ENCODE assay signal across 27 mouse cellular contexts in the genomic region with DNA sequence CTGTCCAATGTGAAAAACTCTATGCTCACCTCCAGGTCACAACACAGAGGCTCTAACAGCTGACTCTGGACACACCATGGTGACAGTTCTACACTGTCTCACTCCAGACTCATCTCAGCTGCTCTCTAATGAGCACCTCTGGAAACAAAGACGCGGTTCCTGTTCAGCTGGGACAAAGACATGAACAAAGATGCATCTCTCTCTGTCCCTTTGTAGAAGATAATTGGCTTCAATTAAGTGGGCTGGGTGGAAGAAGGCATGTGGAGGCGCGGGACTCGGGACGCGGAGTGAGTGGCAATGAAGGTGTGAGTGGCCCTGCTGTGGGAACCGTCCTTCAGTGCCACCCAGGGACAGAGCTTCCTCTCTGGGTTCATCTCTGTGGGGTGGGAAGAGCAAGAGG. TPM values are rescaled to one million over a fixed set of nuclear protein-coding genes. Genes with fewer than 3 reads are reported as not detected.
DNase-seq lines count a peak whose midpoint lies in the region; ATAC-seq and TF ChIP-seq lines count a peak whose summit lies in the region.
"Had no signal": no experiment of that assay in that cellular context is flagged by ENCODE, and none has a peak within 500 bp of the region (broad histone marks: within the 10 kb centered on the region; RNA-seq: fewer than 3 reads in every experiment).

No protein-coding gene starts in this region.

- 68% methylated on average over 8 of the region's 8 CpGs for WGBS in forebrain, embryonic 10.5 days
- WGBS in forebrain, embryonic 13.5 days: 36% methylated on average over 8 of the region's 8 CpGs
- 77% methylated on average over 8 of the region's 8 CpGs for WGBS in hindbrain, embryonic 10.5 days
- WGBS in hindbrain, embryonic 12.5 days: 72% methylated on average over 8 of the region's 8 CpGs
- WGBS in midbrain, embryonic 11.5 days: 83% methylated on average over 8 of the region's 8 CpGs
- 64% methylated on average over 8 of the region's 8 CpGs for WGBS in midbrain, postnatal 0 days

- no peak for TF ChIP-seq CTCF in midbrain, postnatal 0 days (IDR thresholded peaks at IDR 0.05)

- no peaks in the 10 kb centered on the region for H3K36me3 ChIP-seq in forebrain, embryonic 10.5 days (replicated peaks)
- no peaks in the 10 kb centered on the region for H3K36me3 ChIP-seq in forebrain, embryonic 13.5 days (ENCODE audit: poor library complexity, severe bottlenecking)
- H3K36me3 ChIP-seq in hindbrain, embryonic 10.5 days: no peaks in the 10 kb centered on the region
- H3K36me3 ChIP-seq in hindbrain, embryonic 12.5 days: no peaks in the 10 kb centered on the region
- H3K36me3 ChIP-seq in midbrain, embryonic 11.5 days (ENCODE audit: control insufficient read depth, insufficient read depth, low read length): no peaks in the 10 kb centered on the region
- no peaks in the 10 kb centered on the region for H3K36me3 ChIP-seq in midbrain, postnatal 0 days (ENCODE audit: insufficient read depth, low read length)
- H3K36me3 ChIP-seq: embryonic facial prominence, embryonic 13.5 days; embryonic facial prominence, embryonic 15.5 days; G1E had no signal

- H3K4me3 ChIP-seq in forebrain, embryonic 10.5 days: no peak overlapping the region
- H3K4me3 ChIP-seq in forebrain, embryonic 13.5 days: no peak overlapping the region
- H3K4me3 ChIP-seq in hindbrain, embryonic 10.5 days: no peak overlapping the region
- no peak overlapping the region for H3K4me3 ChIP-seq in hindbrain, embryonic 12.5 days
- H3K4me3 ChIP-seq in midbrain, embryonic 11.5 days (ENCODE audit: low read depth, low read length): no peak overlapping the region
- H3K4me3 ChIP-seq in midbrain, postnatal 0 days (ENCODE audit: low read depth, low read length): no peak overlapping the region
- H3K4me3 ChIP-seq: embryonic facial prominence, embryonic 13.5 days; embryonic facial prominence, embryonic 15.5 days; erythroblast, embryonic 14.5 days had no signal

- no peak for ATAC-seq in forebrain, embryonic 13.5 days
- ATAC-seq in hindbrain, embryonic 12.5 days (ENCODE audit: low FRiP score): no peak
- no peak for ATAC-seq in midbrain, embryonic 11.5 days (ENCODE audit: low FRiP score)
- no peak for ATAC-seq in midbrain, postnatal 0 days (ENCODE audit: low FRiP score)
- ATAC-seq: activated CD4-positive, CD25-positive, alpha-beta regulatory T cell, adult 4 months; CD4-positive, CD25-positive, alpha-beta regulatory T cell, adult 4 months; forebrain, embryonic 14.5 days; forebrain, embryonic 16.5 days; Patski had no signal

- DNase-seq in forebrain, embryonic 10.5 days (ENCODE audit: extremely low spot score, low spot score): no peak
- DNase-seq in hindbrain, embryonic 10.5 days (ENCODE audit: low spot score): no peak
- peak; percentile 17 for DNase-seq in midbrain, embryonic 11.5 days (ENCODE audit: low spot score, missing footprints)
- DNase-seq in midbrain, postnatal 0 days (ENCODE audit: low spot score): no peak
- DNase-seq in retina, embryonic 14.5 days (ENCODE audit: low spot score): peak; percentile 61
- DNase-seq in left cerebral cortex, postnatal 4 days: no peak
- DNase-seq: adrenal gland, postnatal 10 days; adrenal gland, postnatal 25 days; B cell, adult 2 months; cerebellum, adult 11 months; cerebellum, adult 18-20 months; cerebellum, adult 8-10 months; cerebellum, adult 9-11 months; cerebellum, postnatal 14 days; cerebellum, postnatal 36 days; embryo, embryonic 11 days had no signal

- no peak overlapping the region for H3K9ac ChIP-seq in forebrain, embryonic 13.5 days
- no peak overlapping the region for H3K9ac ChIP-seq in hindbrain, embryonic 12.5 days
- no peak overlapping the region for H3K9ac ChIP-seq in midbrain, embryonic 11.5 days (ENCODE audit: low read length)
- no peak overlapping the region for H3K9ac ChIP-seq in midbrain, postnatal 0 days (replicated peaks; ENCODE audit: low read length, poor library complexity, severe bottlenecking)
- H3K9ac ChIP-seq: embryonic facial prominence, embryonic 13.5 days; embryonic facial prominence, embryonic 15.5 days had no signal

- intact Hi-C loops in left cerebral cortex, postnatal 4 days (cut with DNase I): no loop called here

- peaks cover 27% of the 10 kb centered on the region for H3K4me1 ChIP-seq in forebrain, embryonic 10.5 days
- H3K4me1 ChIP-seq in forebrain, embryonic 13.5 days: peaks cover 16% of the 10 kb centered on the region; the same call in 1 of the 2 replicates
- peaks cover 39% of the 10 kb centered on the region for H3K4me1 ChIP-seq in hindbrain, embryonic 10.5 days (replicated peaks)
- peaks cover 13% of the 10 kb centered on the region for H3K4me1 ChIP-seq in hindbrain, embryonic 12.5 days
- peaks cover 3% of the 10 kb centered on the region; the same call in 1 of the 2 replicates for H3K4me1 ChIP-seq in midbrain, embryonic 11.5 days (ENCODE audit: control insufficient read depth, insufficient read depth, low read length)
- no peaks in the 10 kb centered on the region for H3K4me1 ChIP-seq in midbrain, postnatal 0 days (ENCODE audit: insufficient read depth, low read length)

- H3K4me2 ChIP-seq in forebrain, embryonic 13.5 days: no peak overlapping the region
- H3K4me2 ChIP-seq in hindbrain, embryonic 12.5 days (replicated peaks): no peak overlapping the region
- H3K4me2 ChIP-seq in midbrain, embryonic 11.5 days: no peak overlapping the region
- no peak overlapping the region for H3K4me2 ChIP-seq in midbrain, postnatal 0 days (ENCODE audit: low read depth, low read length, poor library complexity, severe bottlenecking)
- H3K4me2 ChIP-seq: embryonic facial prominence, embryonic 13.5 days; embryonic facial prominence, embryonic 15.5 days had no signal

- no peaks in the 10 kb centered on the region for H3K9me3 ChIP-seq in forebrain, embryonic 10.5 days
- no peaks in the 10 kb centered on the region for H3K9me3 ChIP-seq in forebrain, embryonic 13.5 days (replicated peaks)
- no peaks in the 10 kb centered on the region for H3K9me3 ChIP-seq in hindbrain, embryonic 10.5 days
- no peaks in the 10 kb centered on the region for H3K9me3 ChIP-seq in hindbrain, embryonic 12.5 days (replicated peaks)
- H3K9me3 ChIP-seq in midbrain, embryonic 11.5 days (ENCODE audit: control insufficient read depth, low read length): no peaks in the 10 kb centered on the region
- no peaks in the 10 kb centered on the region for H3K9me3 ChIP-seq in midbrain, postnatal 0 days (ENCODE audit: low read length)
- H3K9me3 ChIP-seq: embryonic facial prominence, embryonic 13.5 days; embryonic facial prominence, embryonic 15.5 days; G1E had no signal

- H3K27me3 ChIP-seq in forebrain, embryonic 10.5 days (ENCODE audit: poor library complexity, severe bottlenecking): no peaks in the 10 kb centered on the region
- H3K27me3 ChIP-seq in forebrain, embryonic 13.5 days: no peaks in the 10 kb centered on the region
- H3K27me3 ChIP-seq in hindbrain, embryonic 10.5 days (ENCODE audit: insufficient read depth, poor library complexity, severe bottlenecking): no peaks in the 10 kb centered on the region
- H3K27me3 ChIP-seq in hindbrain, embryonic 12.5 days: 0 out of 2 replicates have a peak, but pooled peaks cover 3% of the 10 kb centered on the region
- no peaks in the 10 kb centered on the region for H3K27me3 ChIP-seq in midbrain, embryonic 11.5 days (ENCODE audit: control insufficient read depth, insufficient read depth, low read length)
- H3K27me3 ChIP-seq in midbrain, postnatal 0 days (ENCODE audit: insufficient read depth, low read length): no peaks in the 10 kb centered on the region
- H3K27me3 ChIP-seq: embryonic facial prominence, embryonic 15.5 days had no signal

- H3K27ac ChIP-seq in forebrain, embryonic 10.5 days: peak overlapping the region; percentile 65
- no peak overlapping the region for H3K27ac ChIP-seq in forebrain, embryonic 13.5 days
- H3K27ac ChIP-seq in hindbrain, embryonic 10.5 days: peak overlapping the region; percentile 66
- H3K27ac ChIP-seq in hindbrain, embryonic 12.5 days: no peak overlapping the region
- H3K27ac ChIP-seq in midbrain, embryonic 11.5 days (ENCODE audit: low read depth, low read length): no peak overlapping the region
- H3K27ac ChIP-seq in midbrain, postnatal 0 days (ENCODE audit: low read depth, low read length): no peak overlapping the region
- H3K27ac ChIP-seq: embryonic facial prominence, embryonic 13.5 days; embryonic facial prominence, embryonic 15.5 days had no signal

RNA-seq across cellular contexts. Expression of gene Prdm11, which starts 56.0 kb away (rescaled TPM):
- 1.7 and 2.0 TPM in 2 replicates for polyA plus RNA-seq in forebrain, embryonic 10.5 days (2016; fragmentation: Nextera tagmentation; extraction: Ambion mirVana)
- polyA plus RNA-seq in forebrain, embryonic 13.5 days (2015; fragmentation: Nextera tagmentation; extraction: Ambion mirVana): 1.4 and 1.9 TPM in 2 replicates
- polyA plus RNA-seq in hindbrain, embryonic 10.5 days (2016; fragmentation: Nextera tagmentation; extraction: Ambion mirVana): 2.1 and 2.3 TPM in 2 replicates
- polyA plus RNA-seq in hindbrain, embryonic 12.5 days (2016; fragmentation: Nextera tagmentation; extraction: Ambion mirVana): 2.9 and 3.6 TPM in 2 replicates
- 0.90 and 1.8 TPM in 2 replicates for polyA plus RNA-seq in midbrain, embryonic 11.5 days (2014; fragmentation: Nextera tagmentation; extraction: Ambion mirVana)
- total RNA-seq in midbrain, postnatal 0 days (2014; rRNA removed): 12.2 and 14.2 TPM in 2 replicates
- 2.1 and 2.6 TPM in 2 replicates for polyA plus RNA-seq in midbrain, postnatal 0 days (2015; fragmentation: Nextera tagmentation; extraction: Ambion mirVana)
- total RNA-seq in left cerebral cortex, postnatal 4 days (2021): 10 to 100 TPM; 29.2 to 30.8 TPM

Comparison
In these comparisons a context has a peak if more than half of its experiments do, and no peak if none do; other contexts are left out.
1. DNase-seq: peak in midbrain, embryonic 11.5 days (single experiment) and retina, embryonic 14.5 days (single experiment); none in forebrain, embryonic 10.5 days (single experiment), hindbrain, embryonic 10.5 days (single experiment), midbrain, postnatal 0 days (single experiment) and left cerebral cortex, postnatal 4 days (single experiment).
2. H3K27ac ChIP-seq: peak in forebrain, embryonic 10.5 days (single experiment) and hindbrain, embryonic 10.5 days (single experiment); none in forebrain, embryonic 13.5 days (single experiment), hindbrain, embryonic 12.5 days (single experiment), midbrain, embryonic 11.5 days (single experiment) and midbrain, postnatal 0 days (single experiment).